Mouse (Mus musculus) hindbrain, postnatal 0 days (tissue): Measurements from ENCODE around the gene Celf2. TPM values are rescaled to one million over a fixed set of nuclear protein-coding genes. Genes with fewer than 3 reads are reported as not detected.
A peak's percentile ranks its signal among the peaks of the same experiment; 100 is the strongest.

Experiments
- ATAC-seq: fragments of 200-750 bp; cut with Nextera tagmentation; 2 replicates; pipeline ENCODE4 v1.8.0; 2017; ENCODE audit warnings: mild to moderate bottlenecking, moderate TSS enrichment, moderate library complexity
- DNase-seq: peaks from one replicate; pipeline ENCODE4 v3.0.0-alpha.2; 2015; ENCODE audit warnings: low spot score
- H3K27ac ChIP-seq: fragments of 300-500 bp; sonication (generic); 2 replicates; pipeline ENCODE4 v1.5.1; 2014; ENCODE audit warnings: mild to moderate bottlenecking
- H3K27me3 ChIP-seq: fragments of 300-500 bp; sonication (generic); 2 replicates; pipeline ENCODE4 v1.6.1; 2014; ENCODE audit warnings: low read length, mixed read lengths; ENCODE audit not compliant: insufficient read depth
- H3K36me3 ChIP-seq: fragments of 300-500 bp; sonication (generic); 2 replicates; pipeline ENCODE4 v1.6.1; 2014; ENCODE audit warnings: low read length, mixed read lengths; ENCODE audit not compliant: insufficient read depth
- H3K4me1 ChIP-seq: fragments of 300-500 bp; sonication (generic); 2 replicates; pipeline ENCODE4 v1.6.1; 2014; ENCODE audit warnings: antibody characterized with exemption, low read length, mixed read lengths; ENCODE audit not compliant: insufficient read depth
- H3K4me2 ChIP-seq: fragments of 300-500 bp; sonication (generic); 2 replicates; pipeline ENCODE4 v1.6.1; 2014; ENCODE audit warnings: low read depth, mild to moderate bottlenecking, low read length, moderate library complexity, mixed read lengths
- H3K4me3 ChIP-seq: fragments of 300-500 bp; sonication (generic); 2 replicates; pipeline ENCODE4 v1.5.1; 2014; ENCODE audit warnings: low read length
- H3K9ac ChIP-seq: fragments of 300-500 bp; sonication (generic); replicated peaks from 2 replicates; pipeline ENCODE4 v1.6.1; 2014; ENCODE audit warnings: mild to moderate bottlenecking, low read length, moderate library complexity, mixed read lengths
- H3K9me3 ChIP-seq: fragments of 300-500 bp; sonication (generic); 2 replicates; pipeline ENCODE4 v1.6.1; 2016; ENCODE audit warnings: low read length, mixed read lengths
- CTCF ChIP-seq: IDR thresholded peaks from 2 replicates; pipeline ENCODE4 v1.5.1; 2016; ENCODE audit warnings: antibody characterized with exemption, control low read depth, low read depth
- WGBS: fragments of 180-500 bp; shearing (Covaris S2); extraction: QIAGEN DNeasy Blood & Tissue Kit; methylation state at CpG from one replicate; pipeline ENCODE4 v1.1.7; 2014; 5-methylcytosine and 5-hydroxymethylcytosine counted together
- polyA plus RNA-seq: library from polyadenylated mRNA; unstranded; fragments of >200 nt; fragmentation: Nextera tagmentation; extraction: Ambion mirVana; gene quantifications from 2 replicates; pipeline ENCODE4 v1.2.1, GENCODE M21; 2015
- total RNA-seq: library from RNA; depleted of rRNA; stranded (reverse); fragments of >200 nt; gene quantifications from 2 replicates; pipeline ENCODE4 v1.2.3, GENCODE M21; 2014

Celf2 gene
- total and polyA plus RNA-seq, 2 experiments from 2014 or later = 110 to 160 TPM

- peak overlapping the region; percentile 65 for H3K4me3 ChIP-seq
- no peaks in the 10 kb centered on the region for H3K36me3 ChIP-seq
- TF ChIP-seq CTCF = no peak
- whole genome bisulfite sequencing = 6% methylated on average over 10 of the region's 10 CpGs
- H3K4me2 ChIP-seq = peak overlapping the region; percentile 90
- H3K27ac ChIP-seq = peak overlapping the region; percentile 93
- no peaks in the 10 kb centered on the region for H3K27me3 ChIP-seq
- H3K4me1 ChIP-seq = peaks cover 14% of the 10 kb centered on the region
- ATAC-seq = no peak
- DNase-seq = no peak
- no peaks in the 10 kb centered on the region for H3K9me3 ChIP-seq
- H3K9ac ChIP-seq = peak overlapping the region; percentile 97
Measured at GRCm38 (mm10) chr2:6872894-6873255, 636.5 kb downstream of the Celf2 start.

- under 1% methylated on average over 70 of the region's 124 CpGs for WGBS
- H3K27ac ChIP-seq = peak overlapping the region; percentile 93
- no peak for TF ChIP-seq CTCF
- no peaks in the 10 kb centered on the region for H3K36me3 ChIP-seq
- H3K27me3 ChIP-seq = no peaks in the 10 kb centered on the region
- H3K4me3 ChIP-seq = peak overlapping the region; percentile 65
- H3K9ac ChIP-seq = peak overlapping the region; percentile 97
- peak overlapping the region; percentile 90 for H3K4me2 ChIP-seq
- DNase-seq (peak; percentile 88), ATAC-seq (peak; percentile 84)
- H3K4me1 ChIP-seq = peaks cover 14% of the 10 kb centered on the region
- H3K9me3 ChIP-seq = no peaks in the 10 kb centered on the region
Measured at GRCm38 (mm10) chr2:6872131-6872893, 637.1 kb downstream of the Celf2 start.

GRCm38 (mm10) chr2:6871281-6872130, 637.9 kb downstream of the Celf2 start:
- H3K4me3 ChIP-seq = peak overlapping the region; percentile 65
- H3K27ac ChIP-seq = peak overlapping the region; percentile 93
- ATAC-seq (peak; percentile 58), DNase-seq (peak; percentile 68)
- TF ChIP-seq CTCF = no peak
- no peaks in the 10 kb centered on the region for H3K36me3 ChIP-seq
- H3K9ac ChIP-seq = peak overlapping the region; percentile 97
- WGBS = 3% methylated on average over 38 of the region's 40 CpGs
- H3K4me2 ChIP-seq = peak overlapping the region; percentile 90
- peaks cover 9% of the 10 kb centered on the region; the same call in 1 of the 2 replicates for H3K4me1 ChIP-seq
- H3K9me3 ChIP-seq = no peaks in the 10 kb centered on the region
- H3K27me3 ChIP-seq = no peaks in the 10 kb centered on the region

DNA sequence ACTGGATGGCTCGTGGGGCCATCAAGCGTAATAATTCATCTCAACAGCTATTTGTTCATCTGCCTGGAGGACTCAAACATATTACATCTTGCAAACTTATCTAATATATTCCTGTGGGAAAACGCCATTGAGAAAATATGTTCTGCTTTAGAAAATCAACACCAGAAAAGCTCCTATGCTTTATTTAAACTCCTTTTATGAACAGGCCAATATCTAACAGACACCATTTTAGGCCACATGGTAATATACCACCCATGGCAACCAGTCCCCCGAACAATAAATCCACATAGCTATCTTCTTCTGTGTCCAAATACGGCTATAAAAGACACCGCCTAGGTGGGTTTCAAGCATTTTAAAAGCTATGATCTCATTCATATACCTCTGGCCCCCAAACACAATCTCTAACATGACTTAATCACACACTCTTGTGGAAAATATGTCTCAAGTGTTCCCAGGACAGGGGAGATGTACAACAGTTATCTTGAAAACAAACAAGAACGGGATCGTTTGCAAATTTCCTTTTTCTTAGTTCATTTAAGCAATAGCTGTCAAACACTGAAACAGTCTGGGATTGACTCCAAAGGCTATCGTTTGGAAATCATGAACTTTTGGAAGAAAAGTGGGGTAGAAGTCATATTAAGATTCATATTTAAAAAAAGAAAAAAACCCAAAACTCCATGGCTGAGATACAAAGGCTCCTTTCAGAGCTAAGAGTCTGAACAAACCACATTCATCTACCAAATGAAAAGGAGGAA, 639.2 kb downstream of the Celf2 start:
- peak; percentile 34 for DNase-seq
- TF ChIP-seq CTCF = no peak
- no peaks in the 10 kb centered on the region for H3K27me3 ChIP-seq
- H3K9ac ChIP-seq = peak overlapping the region; percentile 97
- peak overlapping the region; percentile 90 for H3K4me2 ChIP-seq
- H3K9me3 ChIP-seq = no peaks in the 10 kb centered on the region
- 20% methylated on average over 9 of the region's 9 CpGs for WGBS
- peak overlapping the region; percentile 93; the same call in 1 of the 2 replicates for H3K27ac ChIP-seq
- peak overlapping the region; percentile 65 for H3K4me3 ChIP-seq
- no peak for ATAC-seq
- no peaks in the 10 kb centered on the region for H3K36me3 ChIP-seq
- peaks cover 7% of the 10 kb centered on the region; the same call in 1 of the 2 replicates for H3K4me1 ChIP-seq

DNA sequence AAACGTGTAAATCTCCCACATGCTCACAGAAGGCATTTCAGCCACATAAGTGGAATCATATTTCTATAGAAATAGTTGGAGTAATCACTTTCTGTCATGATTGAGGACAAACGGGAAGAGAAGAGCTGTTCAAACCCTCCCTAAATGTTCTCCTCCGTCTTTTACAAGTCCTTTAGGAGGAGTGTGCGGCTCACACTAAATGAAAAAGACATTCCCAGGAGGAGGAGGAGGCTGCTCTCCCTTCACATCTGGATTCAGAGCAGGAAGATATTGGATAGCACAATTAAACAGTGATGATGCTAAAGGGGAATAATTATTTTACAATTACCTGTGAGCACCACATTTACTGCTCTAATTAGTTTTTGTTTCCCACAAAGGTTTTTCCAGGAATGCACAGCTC, 642.1 kb downstream of the Celf2 start:
- DNase-seq = peak; percentile 34
- H3K27ac ChIP-seq = no peak overlapping the region
- H3K9me3 ChIP-seq = no peaks in the 10 kb centered on the region
- TF ChIP-seq CTCF = no peak
- H3K27me3 ChIP-seq = no peaks in the 10 kb centered on the region
- no peaks in the 10 kb centered on the region for H3K36me3 ChIP-seq
- 23% methylated on average over 4 of the region's 4 CpGs for WGBS
- H3K4me3 ChIP-seq = no peak overlapping the region
- H3K4me2 ChIP-seq = peak overlapping the region; percentile 58
- H3K4me1 ChIP-seq = peaks cover 6% of the 10 kb centered on the region; the same call in 1 of the 2 replicates
- H3K9ac ChIP-seq = no peak overlapping the region
- ATAC-seq = no peak; the same call in 1 of the 2 replicates

GRCm38 (mm10) chr2:6865785-6866184, 643.6 kb downstream of the Celf2 start:
- H3K4me1 ChIP-seq = peaks cover 6% of the 10 kb centered on the region; the same call in 1 of the 2 replicates
- peak overlapping the region; percentile 16; the same call in 1 of the 2 replicates for H3K4me2 ChIP-seq
- H3K27me3 ChIP-seq = no peaks in the 10 kb centered on the region
- 48% methylated on average over 4 of the region's 4 CpGs for WGBS
- no peaks in the 10 kb centered on the region for H3K9me3 ChIP-seq
- no peak overlapping the region for H3K27ac ChIP-seq
- H3K4me3 ChIP-seq = no peak overlapping the region
- no peaks in the 10 kb centered on the region for H3K36me3 ChIP-seq
- peak; percentile 24 for DNase-seq
- ATAC-seq = peak; percentile 52
- no peak overlapping the region for H3K9ac ChIP-seq
- no peak for TF ChIP-seq CTCF
